Mouse (Mus musculus): ENCODE data around the gene Yars2. TPM values are rescaled to one million over a fixed set of nuclear protein-coding genes. Genes with fewer than 3 reads are reported as not detected.
"Not testable (repeated sequence)": the region's sequence is repeated elsewhere in the genome, so short reads cannot be mapped to it uniquely, and the experiment has no call there.

The Yars2 gene
- total RNA-seq (2021): 10 to 100 TPM; 36.6 to 39.7 TPM
- long read RNA-seq, experiment 1, transcript Yars2-201 (5 exons, 1,574 nt): major isoform, 64 of 88 reads
- long read RNA-seq, experiment 1, transcript Yars2-203 (5 exons, 1,528 nt): minor isoform, 16 of 88 reads
- long read RNA-seq, experiment 1, partial matches to known transcripts: 0 of 88 reads
- long read RNA-seq, experiment 1, other reads (novel, unspliced or antisense): 6 of 88 reads
- long read RNA-seq, experiment 2, transcript Yars2-201 (5 exons, 1,574 nt): major isoform, 15 of 22 reads
- long read RNA-seq, experiment 2, transcript Yars2-203 (5 exons, 1,528 nt): minor isoform, 5 of 22 reads
- long read RNA-seq, experiment 2, partial matches to known transcripts: 0 of 22 reads
- long read RNA-seq, experiment 2, other reads (novel, unspliced or antisense): 2 of 22 reads

DNA sequence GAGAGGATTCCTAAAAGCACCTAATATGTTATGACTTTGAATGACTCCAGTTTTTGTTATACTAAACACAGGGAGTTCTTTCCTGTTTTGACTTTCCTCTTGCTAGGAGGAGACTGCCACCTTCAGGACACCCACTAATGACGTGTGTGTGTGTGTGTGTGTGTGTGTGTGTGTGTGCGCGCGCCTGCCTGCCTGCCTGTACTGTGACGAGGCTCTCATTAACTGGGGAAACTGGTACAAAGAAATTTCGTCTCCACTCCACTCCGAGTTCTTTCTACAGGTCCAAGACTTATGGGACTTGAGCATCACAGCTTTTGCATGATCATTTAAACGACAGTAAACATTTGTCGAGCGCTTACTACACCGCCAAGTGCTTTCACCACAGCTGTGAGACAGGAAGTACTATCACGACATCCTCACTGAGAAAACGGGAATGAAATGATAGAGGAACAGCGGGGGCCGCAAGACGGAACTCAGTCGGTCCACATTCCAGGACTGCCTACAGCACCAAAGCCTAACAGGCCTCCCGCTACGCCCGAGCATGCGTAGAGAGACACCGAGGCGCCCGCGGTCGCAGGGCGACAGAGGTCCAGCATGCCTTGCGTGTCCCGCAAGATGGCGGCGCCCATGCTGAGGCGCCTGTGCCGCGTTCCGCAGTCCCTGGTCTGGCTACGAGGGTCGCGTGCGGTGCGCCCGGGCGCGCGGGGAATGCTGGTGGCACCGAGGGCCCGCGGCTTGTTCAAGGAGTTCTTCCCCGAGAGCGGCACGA lies at the start of gene Yars2:
Gene Yars2, plus strand, starts transcription at position 597 of the 769 bp plus-strand sequence.
- peak; percentile 95 for DNase-seq

DNA sequence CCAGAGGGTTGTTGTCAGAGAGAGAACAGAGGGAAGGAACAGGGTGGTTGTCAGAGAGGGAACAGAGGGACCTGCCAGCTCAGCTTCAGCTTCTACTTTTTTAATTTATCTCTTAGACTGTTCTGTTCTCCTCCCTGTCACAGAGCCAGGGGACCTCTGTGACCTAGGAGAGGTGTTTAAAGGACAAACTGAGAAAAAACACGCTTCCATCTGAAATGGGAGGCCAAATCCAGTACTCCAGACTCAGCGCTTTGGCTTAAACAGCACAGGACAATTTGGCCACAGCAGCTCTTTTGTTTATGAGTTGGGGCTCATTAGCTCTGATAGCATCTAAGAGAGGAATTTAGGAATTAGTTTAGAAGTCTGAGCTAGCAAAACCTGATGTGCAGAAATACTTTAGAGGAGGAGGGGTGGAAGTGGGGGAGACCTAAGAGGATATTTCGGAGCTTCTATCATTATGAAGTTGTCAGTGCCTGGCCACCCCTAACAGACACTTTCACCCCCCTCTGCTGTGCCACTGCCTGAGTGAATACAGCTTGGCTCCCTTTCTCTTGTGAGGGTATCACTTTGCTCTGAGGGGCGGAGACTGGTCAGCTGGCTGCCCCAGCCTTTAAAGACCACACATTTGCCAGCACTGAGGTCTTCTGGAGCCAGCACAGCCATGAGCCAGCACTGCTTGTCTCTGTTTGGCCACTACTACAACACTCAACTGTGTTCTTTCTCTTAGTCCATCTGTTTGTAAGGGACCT lies 49.3 kb upstream of the Yars2 start:
- DNase-seq: peak in 1 of 2 experiments; percentile 1

DNA sequence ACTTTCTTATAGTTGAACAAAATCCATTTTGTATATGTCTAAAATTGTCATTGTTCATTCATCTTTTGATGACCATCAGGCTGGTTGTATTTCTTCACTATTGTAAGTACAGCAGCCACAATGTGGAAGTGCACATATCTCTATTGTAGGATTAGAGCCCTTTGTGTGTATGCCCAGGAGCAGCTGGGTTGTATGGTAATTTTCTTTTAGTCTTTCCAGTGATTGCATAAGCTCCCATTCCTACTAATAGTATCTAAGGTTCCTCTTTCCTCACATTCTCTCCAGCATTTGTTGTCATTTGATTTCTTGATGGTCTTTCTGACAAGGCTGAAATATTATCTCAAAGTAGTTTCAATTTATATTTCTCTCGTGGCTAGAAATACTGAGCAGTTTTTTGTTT lies 47.5 kb upstream of the Yars2 start:
- DNase-seq: no peak

DNA sequence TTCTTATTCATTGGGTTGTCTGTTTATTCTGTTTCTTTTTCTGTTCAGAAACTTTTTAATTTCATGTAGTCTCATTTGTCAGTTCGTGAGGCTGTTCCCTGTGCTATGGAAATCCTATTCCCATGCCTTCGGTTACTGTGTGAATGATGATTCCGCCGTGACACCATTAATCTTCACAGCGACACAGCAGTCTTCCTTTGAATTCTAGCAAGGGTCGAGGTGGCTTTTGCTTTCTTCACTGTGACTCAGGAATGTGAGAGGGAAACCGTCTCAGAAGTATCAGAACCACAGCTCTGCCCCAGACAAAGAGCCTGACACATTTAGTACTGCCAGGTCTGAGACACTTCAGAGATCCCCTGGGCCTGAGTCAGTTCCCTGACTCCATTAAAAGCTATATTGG lies 46.9 kb upstream of the Yars2 start:
- no peak for DNase-seq

DNA sequence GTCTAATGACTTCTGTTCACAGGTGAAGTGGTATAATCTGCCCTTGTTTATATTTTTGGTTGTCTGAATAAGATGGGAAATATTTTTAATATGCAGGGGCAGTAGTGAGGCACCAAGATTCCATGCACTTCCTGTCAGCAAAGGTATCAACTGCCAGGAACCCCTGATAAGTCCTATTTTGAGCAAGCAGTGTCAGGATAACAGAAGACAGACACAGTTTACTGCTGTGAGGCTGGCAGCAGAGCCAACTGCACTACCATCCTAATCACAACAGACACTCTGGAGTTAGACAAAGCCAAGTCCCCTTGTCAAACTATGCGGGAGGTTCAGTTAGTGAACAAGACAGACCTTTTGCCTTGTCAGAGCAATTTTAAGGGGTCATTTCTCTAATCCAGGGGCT lies 46.1 kb upstream of the Yars2 start:
- DNase-seq: no peak

DNA sequence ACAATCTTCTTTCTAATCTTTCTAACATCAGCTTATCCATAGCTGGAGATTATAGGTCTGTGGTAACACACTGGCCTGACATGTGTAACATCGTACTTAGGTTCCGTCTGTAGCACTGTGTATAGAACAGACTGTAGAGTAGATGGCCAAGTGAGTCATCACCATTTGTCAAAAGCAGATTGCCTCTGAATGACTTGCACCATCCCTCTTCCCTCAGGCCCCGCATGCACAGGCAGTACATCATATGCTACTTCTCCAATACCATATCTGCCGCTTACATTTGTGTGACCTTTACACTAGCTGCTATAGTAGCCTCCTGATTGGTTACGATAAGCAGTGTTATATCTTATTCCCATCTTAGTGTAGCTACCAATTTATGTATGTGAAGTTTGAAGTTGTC lies 41.9 kb upstream of the Yars2 start:
- peak in 1 of 2 experiments; percentile 7 for DNase-seq

DNA sequence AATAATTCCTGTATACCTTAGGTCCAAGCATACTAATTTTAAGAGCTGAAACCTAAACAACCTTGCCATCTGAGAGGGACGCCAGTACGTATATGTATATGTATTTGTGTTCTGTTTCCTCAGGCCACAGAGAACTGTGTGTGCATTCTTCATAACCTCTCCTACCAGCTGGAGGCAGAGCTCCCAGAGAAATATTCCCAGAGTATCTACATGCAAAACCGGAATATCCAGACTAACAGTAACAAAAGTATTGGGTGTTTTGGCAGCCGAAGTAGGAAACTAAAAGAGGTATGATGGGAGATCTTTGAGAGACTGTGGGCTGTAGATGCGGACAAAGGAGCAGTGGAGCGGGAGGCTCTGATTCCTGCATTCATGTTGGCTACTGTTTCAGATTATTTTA lies 41.3 kb upstream of the Yars2 start:
- DNase-seq: no peak

DNA sequence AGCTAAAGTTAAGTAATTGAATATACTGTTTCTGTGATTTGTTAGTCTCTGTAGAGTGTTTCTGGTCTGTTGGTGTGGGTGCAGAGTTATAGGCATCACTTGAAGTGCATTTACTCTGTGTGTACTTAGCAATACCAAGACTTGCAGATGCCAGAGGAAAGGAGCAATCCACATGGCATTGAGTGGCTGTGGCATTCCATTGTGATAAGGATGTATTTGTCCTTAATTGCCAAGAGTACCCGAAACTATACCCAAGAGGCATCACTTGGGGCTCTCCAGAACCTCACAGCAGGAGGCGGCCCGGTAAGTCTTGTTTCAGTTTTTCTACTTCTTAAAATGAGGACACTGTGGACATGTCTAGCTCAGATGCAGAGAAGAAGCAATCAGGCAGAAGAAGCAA lies 40.3 kb upstream of the Yars2 start:
- DNase-seq: no peak

DNA sequence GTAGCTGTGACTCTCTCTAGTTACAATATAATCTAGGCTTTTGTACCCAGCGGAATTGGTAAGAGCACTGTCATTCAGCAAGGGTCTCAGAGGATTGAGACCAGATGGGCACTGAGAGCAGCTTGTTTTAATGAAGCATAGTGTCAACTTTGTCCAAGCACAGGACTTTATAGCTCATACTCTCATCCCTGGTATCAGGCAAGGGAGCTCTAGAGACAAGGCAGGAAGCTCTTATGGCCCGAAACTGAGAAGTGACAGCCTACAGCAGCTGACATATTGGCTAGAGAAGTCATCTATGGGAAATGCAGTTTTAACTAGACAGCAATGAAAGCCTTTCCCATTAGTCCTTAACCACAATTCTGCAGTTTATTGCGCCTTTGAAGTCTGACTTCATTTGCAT lies 29.8 kb upstream of the Yars2 start:
- no peak for DNase-seq

DNA sequence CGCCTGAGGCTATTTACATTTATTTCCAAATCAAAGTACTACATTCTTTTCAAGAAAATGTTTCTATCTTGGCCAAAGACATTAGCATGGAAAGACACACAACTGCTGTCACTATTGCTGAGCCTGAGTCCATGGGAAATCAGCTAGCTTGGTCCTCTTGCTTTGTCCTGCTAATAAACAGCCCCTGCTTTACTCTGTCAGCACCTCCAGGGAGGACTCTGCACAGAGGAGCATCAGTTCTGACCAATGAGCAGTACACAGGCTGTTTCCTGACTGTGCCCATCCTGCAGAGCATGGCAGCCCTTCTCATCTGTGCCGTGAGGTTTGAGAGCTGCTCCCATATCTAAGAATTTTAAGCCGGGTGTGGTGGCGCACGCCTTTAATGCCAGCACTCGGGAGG lies 29.0 kb upstream of the Yars2 start:
- no peak for DNase-seq

DNA sequence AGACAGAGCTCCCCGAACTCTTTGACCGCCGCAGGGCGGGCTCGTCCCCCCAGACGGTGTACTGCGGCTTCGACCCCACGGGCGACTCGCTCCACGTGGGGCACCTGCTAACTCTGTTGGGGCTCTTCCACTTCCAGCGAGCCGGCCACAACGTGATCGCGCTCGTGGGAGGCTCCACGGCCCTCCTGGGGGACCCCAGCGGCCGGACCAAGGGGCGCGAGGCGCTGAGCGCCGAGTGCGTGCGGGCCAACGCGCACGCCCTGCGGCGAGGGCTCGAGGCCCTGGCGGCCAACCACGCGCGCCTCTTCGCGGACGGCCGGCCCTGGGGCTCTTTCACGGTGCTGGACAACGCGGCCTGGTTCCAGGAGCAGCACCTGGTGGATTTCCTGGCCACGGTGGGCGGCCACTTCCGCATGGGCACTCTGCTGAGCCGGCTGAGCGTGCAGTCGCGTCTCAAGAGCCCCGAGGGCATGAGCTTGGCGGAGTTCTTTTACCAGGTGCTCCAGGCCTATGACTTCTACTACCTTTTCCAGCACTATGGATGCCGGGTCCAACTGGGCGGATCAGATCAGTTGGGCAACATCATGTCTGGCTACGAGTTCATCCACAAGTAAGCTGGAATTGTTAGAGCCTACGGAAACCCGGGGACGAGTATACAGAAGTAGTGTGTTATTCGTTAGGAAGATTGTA lies 518 bp downstream of the Yars2 start:
- peak; percentile 43 to 61 for DNase-seq

DNA sequence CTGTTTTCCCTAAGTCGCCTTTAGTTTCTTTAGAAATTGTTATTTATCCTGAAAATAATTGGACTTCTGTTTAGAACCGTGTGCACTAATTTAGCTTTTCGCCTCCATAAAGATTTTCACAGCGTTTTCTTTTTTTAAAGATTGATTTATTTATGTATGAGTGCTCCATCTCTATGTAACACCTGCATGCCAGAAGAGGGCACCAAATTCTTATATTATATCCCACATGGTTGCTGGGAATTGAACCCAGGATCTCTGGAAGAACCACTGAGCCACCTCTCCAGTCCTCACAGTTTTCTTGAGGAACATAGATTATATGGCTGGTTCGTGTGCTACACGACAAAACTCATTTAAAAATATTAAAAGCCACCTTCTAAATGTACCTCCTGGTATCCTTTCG lies 1.1 kb downstream of the Yars2 start:
- DNase-seq: no peak

DNA sequence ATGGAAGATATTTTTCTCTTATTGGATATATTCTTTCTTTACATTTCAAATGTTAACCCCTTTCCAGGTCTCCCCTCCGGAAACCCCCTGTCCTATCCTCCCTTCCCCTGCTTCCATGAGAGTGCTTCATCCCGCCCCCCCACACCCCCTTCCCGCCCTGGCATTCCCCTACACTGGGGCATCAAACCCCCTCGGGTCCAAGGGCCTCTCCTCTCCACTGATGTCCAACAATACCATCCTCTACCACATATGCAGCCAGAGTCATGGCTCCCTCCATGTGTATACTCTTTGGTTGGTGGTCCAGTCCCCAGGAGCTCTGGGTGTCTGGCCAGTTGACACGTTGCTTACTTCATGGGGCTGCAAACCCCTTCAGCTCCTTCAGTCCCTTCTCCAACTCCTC lies 8.6 kb downstream of the Yars2 start:
- no peak for DNase-seq

DNA sequence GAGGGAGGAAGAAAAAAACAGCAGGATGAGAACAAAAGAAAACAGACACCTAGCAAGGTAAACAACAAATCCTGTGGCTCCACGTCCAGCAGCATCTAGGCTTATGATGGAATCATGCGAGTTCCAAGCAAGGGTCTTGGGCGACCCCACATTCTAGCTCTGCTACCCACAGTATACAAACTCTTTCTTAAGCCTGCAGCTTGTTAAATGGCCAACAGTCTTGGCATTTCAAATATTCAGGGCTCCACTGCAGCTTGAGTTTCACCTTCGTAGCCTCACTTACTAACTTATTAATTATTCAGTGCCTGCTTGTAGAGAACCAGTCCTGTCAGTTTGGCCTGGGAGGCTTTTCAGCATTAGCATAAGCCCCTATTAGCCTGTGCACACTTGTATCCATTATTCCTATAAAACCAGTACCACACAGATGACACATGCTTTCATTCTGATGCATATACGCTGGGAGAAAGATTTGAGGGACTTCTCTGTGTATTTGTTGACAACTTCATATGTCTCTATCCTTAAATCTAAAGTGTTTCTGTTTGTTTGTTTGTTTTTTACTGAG lies 23.1 kb downstream of the Yars2 start:
- no peak for DNase-seq

DNA sequence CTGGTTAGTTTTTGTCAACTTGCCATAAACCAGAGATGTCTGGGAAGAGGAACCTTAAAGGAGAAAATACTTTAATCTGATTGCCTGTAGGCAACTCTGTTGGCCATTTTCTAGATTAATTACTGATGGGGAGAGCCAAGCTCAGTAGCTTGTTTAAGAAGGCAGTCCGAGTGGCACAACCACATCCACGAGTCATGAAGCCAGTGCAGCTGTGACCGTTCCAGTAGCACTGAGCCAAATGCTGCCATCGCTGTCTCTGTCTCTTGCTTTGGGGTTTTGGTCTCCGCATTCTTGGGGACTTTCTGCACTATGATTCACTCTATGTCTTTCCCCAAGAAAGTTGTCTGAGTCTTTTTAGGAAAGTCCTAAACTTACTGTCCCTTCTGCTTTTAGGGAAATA lies 43.7 kb downstream of the Yars2 start:
- no peak for DNase-seq

DNA sequence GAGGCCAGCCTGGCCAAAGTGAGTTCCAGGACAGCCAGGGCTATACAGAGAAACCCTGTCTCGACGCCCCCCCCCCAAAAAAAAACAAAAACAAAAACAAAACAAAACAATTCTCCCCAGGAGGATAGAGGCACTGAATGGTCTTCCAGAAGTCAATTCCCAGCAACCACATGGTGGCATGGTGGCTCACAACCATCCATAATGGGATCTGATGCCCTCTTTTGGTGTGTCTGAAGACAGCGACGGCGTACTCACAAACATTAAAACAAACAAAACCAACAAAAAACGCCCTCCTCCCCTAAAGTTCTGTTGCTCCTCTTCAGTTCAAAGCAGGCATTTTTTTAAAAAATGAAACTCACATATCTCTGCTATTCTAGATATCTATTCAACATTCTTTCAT lies 55.1 kb downstream of the Yars2 start:
- DNase-seq: peak; percentile 0 to 2

DNA sequence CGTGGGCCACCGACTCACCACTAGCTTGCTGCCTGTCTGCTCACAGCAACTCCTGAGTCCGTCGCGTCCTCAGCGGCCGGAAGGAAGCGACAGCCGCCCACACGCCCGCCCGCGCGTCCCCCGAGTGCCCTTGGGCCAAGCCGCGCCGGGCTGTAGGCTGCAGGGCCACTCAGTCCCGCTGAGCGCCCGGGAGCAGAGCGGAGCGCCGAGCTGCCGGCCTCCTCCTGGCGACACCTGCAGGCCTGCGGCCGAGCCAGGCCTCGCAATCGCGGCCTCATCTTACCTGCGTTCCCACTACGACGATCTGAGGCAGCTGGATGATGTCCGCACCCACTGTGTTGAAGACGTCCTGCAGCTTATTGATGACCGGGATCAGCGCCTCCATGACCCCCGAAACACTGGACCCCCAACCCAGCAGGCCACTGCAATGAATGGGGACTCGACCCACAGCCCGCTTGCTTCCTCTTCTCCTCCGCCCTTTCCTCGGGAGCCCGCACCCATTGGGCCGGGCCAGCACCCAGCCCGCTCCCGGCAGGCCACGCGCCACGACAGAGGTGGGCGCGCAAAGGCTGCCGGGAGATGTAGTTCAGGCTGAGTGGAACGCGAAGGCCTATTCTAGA lies 55.8 kb downstream of the Yars2 start, which contains the start of gene Dnm1l:
Gene Dnm1l, minus strand, starts transcription at position 479 of the 620 bp plus-strand sequence.
- DNase-seq: peak; percentile 96 to 99

DNA sequence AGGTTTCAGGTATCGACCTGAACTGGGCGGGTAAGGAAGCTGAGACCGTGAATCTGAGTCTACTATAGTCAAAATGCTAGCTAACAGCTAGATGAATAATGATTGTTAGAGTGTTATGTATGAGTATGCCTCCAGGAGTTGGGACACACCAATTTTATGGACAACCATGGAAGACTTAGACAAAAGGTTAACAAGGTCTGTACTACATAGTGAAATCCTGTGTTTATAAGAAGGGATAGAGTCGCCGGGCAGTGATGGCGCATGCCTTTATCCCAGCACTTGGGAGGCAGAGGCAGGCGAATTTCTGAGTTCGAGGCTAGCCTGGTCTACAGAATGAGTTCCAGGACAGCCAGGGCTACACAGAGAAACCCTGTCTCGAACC lies 56.3 kb downstream of the Yars2 start:
- DNase-seq: not testable (repeated sequence)
